Mouse (Mus musculus) brain, embryonic 14.5 days (tissue): Measurements from ENCODE around the gene Bcl9.

Experiments
- CTCF ChIP-seq: fragments of 200-500 bp; IDR thresholded peaks from 2 replicates; pipeline ENCODE4 v1.5.1; 2012; ENCODE audit warnings: inconsistent platforms, mild to moderate bottlenecking, moderate library complexity, borderline replicate concordance; ENCODE audit not compliant: insufficient read depth, insufficient read length; ENCODE audit errors: extremely low read depth
- POLR2A ChIP-seq: fragments of 200-500 bp; IDR thresholded peaks from 2 replicates; pipeline ENCODE4 v1.6.1; 2012; ENCODE audit warnings: mild to moderate bottlenecking, inconsistent platforms, borderline replicate concordance; ENCODE audit not compliant: poor library complexity, insufficient read depth, insufficient read length, severe bottlenecking; ENCODE audit errors: extremely low read depth

- TF ChIP-seq CTCF (no peak), POLR2A (no peak)
These were observed 19.6 kb upstream of the Bcl9 start for GRCm38 (mm10) chr3:97317302-97317701.
